In genomic region chr8:44058846-44059245, GRCm38 (mm10) we compare ENCODE assay signal across 20 mouse cellular contexts.
"Had no signal": no experiment of that assay in that cellular context is flagged by ENCODE, and none has a peak within 500 bp of the region (broad histone marks: within the 10 kb centered on the region; RNA-seq: fewer than 3 reads in every experiment).

No protein-coding gene starts in this region.

- H3K27me3 ChIP-seq: limb, embryonic 13.5 days; liver, embryonic 12.5 days; liver, embryonic 15.5 days; lung, embryonic 15.5 days; megakaryocyte, embryonic 14.5 days; stomach, embryonic 15.5 days had no signal

- H3K27ac ChIP-seq: kidney, postnatal 0 days; layer of hippocampus, adult 2 months; limb, embryonic 10.5 days; limb, embryonic 13.5 days; liver, embryonic 12.5 days; liver, embryonic 15.5 days; lung, embryonic 15.5 days; midbrain, embryonic 10.5 days; stomach, embryonic 15.5 days had no signal

- DNase-seq: kidney, postnatal 25 days; layer of hippocampus, adult 9-11 months; liver; lung, adult 18-20 months; lung, postnatal 10 days; lung, postnatal 36 days; midbrain, embryonic 14.5 days; right cerebral cortex, postnatal 25 days; spleen, adult 18-20 months; thymus, postnatal 25 days had no signal

- H3K36me3 ChIP-seq: limb, embryonic 10.5 days; limb, embryonic 13.5 days; liver, embryonic 12.5 days; liver, embryonic 15.5 days; lung, embryonic 15.5 days; midbrain, embryonic 10.5 days; stomach, embryonic 15.5 days had no signal

- ATAC-seq: liver, embryonic 12.5 days had no signal

- H3K9me3 ChIP-seq: limb, embryonic 10.5 days; limb, embryonic 13.5 days; liver, embryonic 12.5 days; liver, embryonic 15.5 days; lung, embryonic 15.5 days; midbrain, embryonic 10.5 days; stomach, embryonic 15.5 days had no signal

- H3K4me3 ChIP-seq: layer of hippocampus, adult 2 months; limb, embryonic 10.5 days; limb, embryonic 13.5 days; liver, embryonic 12.5 days; liver, embryonic 15.5 days; lung, embryonic 15.5 days; megakaryocyte, embryonic 14.5 days; midbrain, embryonic 10.5 days; stomach, embryonic 15.5 days had no signal

- H3K4me1 ChIP-seq: limb, embryonic 10.5 days; limb, embryonic 13.5 days; liver, embryonic 12.5 days; liver, embryonic 15.5 days; lung, embryonic 15.5 days; megakaryocyte, embryonic 14.5 days; midbrain, embryonic 10.5 days; stomach, embryonic 15.5 days had no signal

- H3K4me2 ChIP-seq: limb, embryonic 13.5 days; liver, embryonic 12.5 days; liver, embryonic 15.5 days; lung, embryonic 15.5 days; stomach, embryonic 15.5 days had no signal

- H3K9ac ChIP-seq: limb, embryonic 13.5 days; liver, embryonic 12.5 days; liver, embryonic 15.5 days; lung, embryonic 15.5 days; stomach, embryonic 15.5 days had no signal
